Mouse (Mus musculus) intestine, postnatal 0 days (tissue): ENCODE measurements around the gene 9130213A22Rik. TPM values are rescaled to one million over a fixed set of nuclear protein-coding genes. Genes with fewer than 3 reads are reported as not detected.
A peak's percentile ranks its signal among the peaks of the same experiment; 100 is the strongest.

Experiments used
- ATAC-seq: fragments of 200-750 bp; cut with Nextera tagmentation; 2 replicates; pipeline ENCODE4 v1.8.0; 2017; ENCODE audit warnings: mild to moderate bottlenecking, moderate TSS enrichment, moderate library complexity
- H3K27ac ChIP-seq: fragments of 300-500 bp; sonication (generic); 2 replicates; pipeline ENCODE4 v1.5.1; 2014; ENCODE audit warnings: mild to moderate bottlenecking, low read depth, low read length, moderate library complexity
- H3K27me3 ChIP-seq: fragments of 300-500 bp; sonication (generic); replicated peaks from 2 replicates; pipeline ENCODE4 v1.6.1; 2014; ENCODE audit warnings: low read length, mixed read lengths; ENCODE audit not compliant: control insufficient read depth, insufficient read depth
- H3K36me3 ChIP-seq: fragments of 300-500 bp; sonication (generic); 2 replicates; pipeline ENCODE4 v1.6.1; 2014; ENCODE audit warnings: mild to moderate bottlenecking, moderate library complexity; ENCODE audit not compliant: control insufficient read depth, insufficient read depth
- H3K4me1 ChIP-seq: fragments of 300-500 bp; sonication (generic); replicated peaks from 2 replicates; pipeline ENCODE4 v1.6.1; 2014; ENCODE audit warnings: antibody characterized with exemption, low read length, mixed read lengths; ENCODE audit not compliant: control insufficient read depth, insufficient read depth
- H3K4me2 ChIP-seq: fragments of 300-500 bp; sonication (generic); replicated peaks from 2 replicates; pipeline ENCODE4 v1.6.1; 2014; ENCODE audit warnings: low read depth, mild to moderate bottlenecking, moderate library complexity
- H3K4me3 ChIP-seq: fragments of 300-500 bp; sonication (generic); 2 replicates; pipeline ENCODE4 v1.5.1; 2014; ENCODE audit warnings: low read depth, low read length
- H3K9ac ChIP-seq: fragments of 300-500 bp; sonication (generic); 2 replicates; pipeline ENCODE4 v1.6.1; 2014; ENCODE audit warnings: mild to moderate bottlenecking, low read depth, low read length
- H3K9me3 ChIP-seq: fragments of 300-500 bp; sonication (generic); 2 replicates; pipeline ENCODE4 v1.6.1; 2016; ENCODE audit warnings: mixed run types; ENCODE audit not compliant: control insufficient read depth
- CTCF ChIP-seq: sonication (generic); IDR thresholded peaks from 2 replicates; pipeline ENCODE4 v1.5.1; 2016; ENCODE audit warnings: low read depth, mild to moderate bottlenecking, control low read depth, antibody characterized with exemption, moderate library complexity
- WGBS: fragments of 180-500 bp; shearing (Covaris S2); extraction: QIAGEN DNeasy Blood & Tissue Kit; methylation state at CpG from one replicate; pipeline ENCODE4 v1.1.7; 2014; 5-methylcytosine and 5-hydroxymethylcytosine counted together
- polyA plus RNA-seq: library from polyadenylated mRNA; unstranded; fragments of >200 nt; fragmentation: Nextera tagmentation; extraction: Ambion mirVana; gene quantifications from 2 replicates; pipeline ENCODE4 v1.2.1, GENCODE M21; 2015

9130213A22Rik gene
- polyA plus RNA-seq, 1 experiment from 2014 or later: 0.12 TPM

GRCm38 (mm10) chr11:69101604-69102402 lies 20.6 kb downstream of the 9130213A22Rik start:
- peaks cover 67% of the 10 kb centered on the region for H3K36me3 ChIP-seq
- no peak for ATAC-seq
- no peak overlapping the region for H3K4me2 ChIP-seq
- H3K4me1 ChIP-seq: peaks cover 9% of the 10 kb centered on the region; the same call in 1 of the 2 replicates
- no peak overlapping the region for H3K9ac ChIP-seq
- no peak overlapping the region for H3K27ac ChIP-seq
- no peaks in the 10 kb centered on the region for H3K27me3 ChIP-seq
- no peak overlapping the region for H3K4me3 ChIP-seq
- TF ChIP-seq CTCF: no peak
- no peaks in the 10 kb centered on the region for H3K9me3 ChIP-seq
- WGBS: 89% methylated on average over 21 of the region's 21 CpGs

GRCm38 (mm10) chr11:69100639-69101360 lies 21.6 kb downstream of the 9130213A22Rik start:
- H3K27ac ChIP-seq: no peak overlapping the region
- WGBS: 90% methylated on average over 20 of the region's 20 CpGs
- no peaks in the 10 kb centered on the region for H3K9me3 ChIP-seq
- no peak overlapping the region for H3K9ac ChIP-seq
- H3K4me3 ChIP-seq: no peak overlapping the region
- TF ChIP-seq CTCF: no peak
- H3K36me3 ChIP-seq: peaks cover 57% of the 10 kb centered on the region
- ATAC-seq: no peak
- peak overlapping the region; percentile 85 for H3K4me2 ChIP-seq
- H3K27me3 ChIP-seq: no peaks in the 10 kb centered on the region
- H3K4me1 ChIP-seq: peaks cover 9% of the 10 kb centered on the region; the same call in 1 of the 2 replicates

GRCm38 (mm10) chr11:69099915-69100345 lies 22.5 kb downstream of the 9130213A22Rik start:
- peak overlapping the region; percentile 84 for H3K9ac ChIP-seq
- peak overlapping the region; percentile 56 for H3K4me3 ChIP-seq
- WGBS: 2% methylated on average over 23 of the region's 23 CpGs
- ATAC-seq: no peak
- peak; percentile 37 for TF ChIP-seq CTCF
- no peaks in the 10 kb centered on the region for H3K27me3 ChIP-seq
- peaks cover 48% of the 10 kb centered on the region for H3K36me3 ChIP-seq
- peaks cover 9% of the 10 kb centered on the region; the same call in 1 of the 2 replicates for H3K4me1 ChIP-seq
- no peaks in the 10 kb centered on the region for H3K9me3 ChIP-seq
- H3K27ac ChIP-seq: peak overlapping the region; percentile 99
- peak overlapping the region; percentile 85 for H3K4me2 ChIP-seq

GRCm38 (mm10) chr11:69099177-69099914 lies 23.0 kb downstream of the 9130213A22Rik start:
- Histone ChIP-seq H3K9me3 (no peaks in the 10 kb centered on the region), H3K27ac (peak overlapping the region; percentile 99), H3K4me1 (peaks cover 9% of the 10 kb centered on the region; the same call in 1 of the 2 replicates), H3K4me2 (peak overlapping the region; percentile 85), H3K27me3 (no peaks in the 10 kb centered on the region), H3K9ac (peak overlapping the region; percentile 84), H3K36me3 (peaks cover 43% of the 10 kb centered on the region), H3K4me3 (peak overlapping the region; percentile 56)
- WGBS: 1% methylated on average over 22 of the region's 22 CpGs
- ATAC-seq: no peak
- TF ChIP-seq CTCF: no peak

GRCm38 (mm10) chr11:69098762-69099091 lies 23.7 kb downstream of the 9130213A22Rik start:
- peak overlapping the region; percentile 84 for H3K9ac ChIP-seq
- H3K27me3 ChIP-seq: no peaks in the 10 kb centered on the region
- H3K4me1 ChIP-seq: peaks cover 11% of the 10 kb centered on the region; the same call in 1 of the 2 replicates
- no peak for TF ChIP-seq CTCF
- WGBS: 1% methylated on average over 19 of the region's 19 CpGs
- H3K4me2 ChIP-seq: peak overlapping the region; percentile 85
- H3K27ac ChIP-seq: peak overlapping the region; percentile 99
- H3K9me3 ChIP-seq: no peaks in the 10 kb centered on the region
- peak overlapping the region; percentile 56 for H3K4me3 ChIP-seq
- peaks cover 36% of the 10 kb centered on the region for H3K36me3 ChIP-seq
- ATAC-seq: peak; percentile 35
